ENCODE assay signal across 8 mouse cellular contexts in genomic region chr8:70682193-70682592, GRCm38 (mm10). TPM values are rescaled to one million over a fixed set of nuclear protein-coding genes. Genes with fewer than 3 reads are reported as not detected.
DNase-seq lines count a peak whose midpoint lies in the region; ATAC-seq and TF ChIP-seq lines count a peak whose summit lies in the region.
"Had no signal": no experiment of that assay in that cellular context is flagged by ENCODE, and none has a peak within 500 bp of the region (broad histone marks: within the 10 kb centered on the region; RNA-seq: fewer than 3 reads in every experiment).

No protein-coding gene starts in this region.

- H3K9me3 ChIP-seq in ES-E14 (ENCODE audit: control insufficient read depth, insufficient read depth, low read depth, low read length), result no peaks in the 10 kb centered on the region
- no peaks in the 10 kb centered on the region for H3K9me3 ChIP-seq in liver, embryonic 15.5 days (replicated peaks)

- peak; percentile 49; the same call in 1 of the 2 replicates for TF ChIP-seq POLR2A in embryonic fibroblast, embryonic 13.5 days (IDR thresholded peaks at IDR 0.05; ENCODE audit: low read depth, low read length)

- peaks cover 9 to 23% of the 10 kb centered on the region in 2 experiments; a peak in 3 of 4 replicates for H3K4me1 ChIP-seq in ES-E14 (ENCODE audit: control insufficient read depth in 2 of 2, insufficient read depth in 2 of 2, low read length in 2 of 2, poor library complexity in 1 of 2)
- H3K4me1 ChIP-seq in embryonic fibroblast, embryonic 13.5 days (ENCODE audit: control insufficient read depth, insufficient read depth, low read length), result peaks cover 8% of the 10 kb centered on the region
- H3K4me1 ChIP-seq in liver, embryonic 15.5 days (replicated peaks), result peaks cover 57% of the 10 kb centered on the region

- peak overlapping the region; percentile 36 for H3K4me2 ChIP-seq in liver, embryonic 15.5 days

- H3K9ac ChIP-seq in ES-E14 (ENCODE audit: insufficient read depth, low read depth, low read length, poor library complexity, severe bottlenecking), result peak overlapping the region; percentile 3; the same call in 1 of the 2 replicates
- H3K9ac ChIP-seq in liver, embryonic 15.5 days, result 0 out of 2 replicates have a peak overlapping the region, but pooled peaks have one; percentile 8

- ATAC-seq in liver, embryonic 15.5 days (ENCODE audit: insufficient read depth), result no peak
- no peak for ATAC-seq in megakaryocyte-erythroid progenitor cell, adult 5-6 weeks (replicated peaks; ENCODE audit: low FRiP score, low TSS enrichment, poor library complexity, severe bottlenecking)

- H3K27me3 ChIP-seq in liver, embryonic 15.5 days, result peaks cover 19% of the 10 kb centered on the region

- DNase-seq in 416B (ENCODE audit: low read depth) (peak; percentile 65), ES-E14 (ENCODE audit: low read depth, low spot score) (no peak)
- peak; percentile 74 to 81 for DNase-seq in heart, postnatal 36 days
- peak; percentile 89 for DNase-seq in skeletal muscle tissue, adult 2 months (ENCODE audit: low read depth, low spot score)

- intact Hi-C loops in heart, postnatal 36 days (cut with DNase I), result no loop called here

- H3K4me3 ChIP-seq in ES-E14 (ENCODE audit: insufficient read depth in 1 of 2, low read depth in 1 of 2, low read length in 2 of 2, poor library complexity in 1 of 2, severe bottlenecking in 1 of 2), result 0 out of 4 replicates have a peak overlapping the region, but pooled peaks of 1 of the 2 experiments have one; percentile 12
- no peak overlapping the region for H3K4me3 ChIP-seq in embryonic fibroblast, embryonic 13.5 days (ENCODE audit: insufficient read depth, low read length)
- no peak overlapping the region for H3K4me3 ChIP-seq in liver, embryonic 15.5 days (replicated peaks)
- H3K4me3 ChIP-seq: erythroblast, embryonic 14.5 days had no signal

- in situ Hi-C loops in ES-E14 (cut with MboI; ENCODE audit: low sequenced_read_pairs in 2 of 2, unreplicated experiment in 2 of 2), result no loop called here

- no peak overlapping the region; the same call in 1 of the 2 replicates for H3K27ac ChIP-seq in ES-E14 (ENCODE audit: insufficient read depth, low read depth, low read length, poor library complexity, severe bottlenecking)
- peak overlapping the region; percentile 49 for H3K27ac ChIP-seq in embryonic fibroblast, embryonic 13.5 days (ENCODE audit: insufficient read depth, low read length)
- H3K27ac ChIP-seq in liver, embryonic 15.5 days (replicated peaks), result 0 out of 2 replicates have a peak overlapping the region, but pooled peaks have one; percentile 6

- 10% methylated on average over 19 of the region's 19 CpGs for WGBS in liver, embryonic 15.5 days (ENCODE audit: insufficient replicate concordance)

- TF ChIP-seq CTCF in embryonic fibroblast, embryonic 13.5 days (IDR thresholded peaks at IDR 0.05; ENCODE audit: borderline replicate concordance, insufficient read depth, low read length), result no peak

- peaks cover 24% of the 10 kb centered on the region; the same call in 1 of the 2 replicates for H3K36me3 ChIP-seq in ES-E14 (ENCODE audit: control insufficient read depth, insufficient read depth, low read length, poor library complexity, severe bottlenecking)
- peaks cover 23% of the 10 kb centered on the region for H3K36me3 ChIP-seq in liver, embryonic 15.5 days (replicated peaks)

TF ChIP-seq in ES-E14, 5 proteins besides CTCF, POLR2A, EP300 and RAD21:
- TF ChIP-seq CHD2 (IDR thresholded peaks at IDR 0.05; ENCODE audit: low read depth, low read length) (no peak), HCFC1 (IDR thresholded peaks at IDR 0.05; ENCODE audit: borderline replicate concordance, insufficient read depth, low read length) (no peak), MAFK (IDR thresholded peaks at IDR 0.05; ENCODE audit: insufficient read depth, low read depth, low read length) (no peak), ZC3H11A (IDR thresholded peaks at IDR 0.05; ENCODE audit: borderline replicate concordance, low read depth, low read length) (no peak), ZNF384 (IDR thresholded peaks at IDR 0.05; ENCODE audit: low read depth, low read length) (no peak)

RNA-seq across cellular contexts. Expression of gene Lsm4, which starts 9.1 kb away (rescaled TPM):
- total RNA-seq in ES-E14 (2012; rRNA removed), result 171 and 204 TPM in 2 replicates
- 54.9 and 60.2 TPM in 2 replicates for polyA plus RNA-seq in embryonic fibroblast, embryonic 13.5 days (2011; ENCODE audit: insufficient read length, low read depth, missing spikeins)
- total RNA-seq in heart, postnatal 36 days (2021), result 10 to 100 TPM; 64.0 to 66.8 TPM
- 148 and 155 TPM in 2 replicates for polyA plus RNA-seq in liver, embryonic 15.5 days (2015; fragmentation: Nextera tagmentation; extraction: Ambion mirVana)
- total RNA-seq in megakaryocyte-erythroid progenitor cell, adult 5-6 weeks (2014; fragmentation: Nextera tagmentation), result 286 and 287 TPM in 2 replicates
- 240 and 290 TPM in 2 replicates for total RNA-seq in megakaryocyte-erythroid progenitor cell, adult 5-6 weeks (2017)

RNA-seq across cellular contexts. Expression of gene Jund, which starts 16.6 kb away (rescaled TPM):
- 60.1 TPM in 2 replicates for total RNA-seq in ES-E14 (2012; rRNA removed)
- 82.2 and 90.6 TPM in 2 replicates for polyA plus RNA-seq in embryonic fibroblast, embryonic 13.5 days (2011; ENCODE audit: insufficient read length, low read depth, missing spikeins)
- 100 to 1,000 TPM; 124 to 138 TPM for total RNA-seq in heart, postnatal 36 days (2021)
- polyA plus RNA-seq in liver, embryonic 15.5 days (2015; fragmentation: Nextera tagmentation; extraction: Ambion mirVana), result 23.7 and 26.1 TPM in 2 replicates
- total RNA-seq in megakaryocyte-erythroid progenitor cell, adult 5-6 weeks (2014; fragmentation: Nextera tagmentation), result 18.8 and 34.4 TPM in 2 replicates
- 44.8 and 48.7 TPM in 2 replicates for total RNA-seq in megakaryocyte-erythroid progenitor cell, adult 5-6 weeks (2017)

RNA-seq across cellular contexts. Expression of gene Iqcn, which starts 21.1 kb away (rescaled TPM):
- total RNA-seq in ES-E14 (2012; rRNA removed), result 0.09 and 0.16 TPM in 2 replicates
- not detected in 2 replicates for polyA plus RNA-seq in embryonic fibroblast, embryonic 13.5 days (2011; ENCODE audit: insufficient read length, low read depth, missing spikeins)
- under 1 TPM in 1 of 2 experiments, not detected in 1; 0.06 TPM for total RNA-seq in heart, postnatal 36 days (2021)
- polyA plus RNA-seq in liver, embryonic 15.5 days (2015; fragmentation: Nextera tagmentation; extraction: Ambion mirVana), result 0.01 and 0.02 TPM in 2 replicates
- not detected in 2 replicates for total RNA-seq in megakaryocyte-erythroid progenitor cell, adult 5-6 weeks (2014; fragmentation: Nextera tagmentation)
- not detected in 2 replicates for total RNA-seq in megakaryocyte-erythroid progenitor cell, adult 5-6 weeks (2017)
- polyA plus RNA-seq: erythroblast, embryonic 14.5 days had no signal

RNA-seq across cellular contexts. Expression of gene Pgpep1, which starts 22.0 kb away (rescaled TPM):
- 15.5 and 21.4 TPM in 2 replicates for total RNA-seq in ES-E14 (2012; rRNA removed)
- polyA plus RNA-seq in embryonic fibroblast, embryonic 13.5 days (2011; ENCODE audit: insufficient read length, low read depth, missing spikeins), result 53.7 and 54.3 TPM in 2 replicates
- total RNA-seq in heart, postnatal 36 days (2021), result 10 to 100 TPM; 39.6 to 44.9 TPM
- polyA plus RNA-seq in liver, embryonic 15.5 days (2015; fragmentation: Nextera tagmentation; extraction: Ambion mirVana), result 21.7 and 22.3 TPM in 2 replicates
- total RNA-seq in megakaryocyte-erythroid progenitor cell, adult 5-6 weeks (2014; fragmentation: Nextera tagmentation), result 6.3 and 8.8 TPM in 2 replicates
- 4.6 and 5.1 TPM in 2 replicates for total RNA-seq in megakaryocyte-erythroid progenitor cell, adult 5-6 weeks (2017)

RNA-seq across cellular contexts. Expression of gene Gm3336, which starts 36.1 kb away (rescaled TPM):
- total RNA-seq in ES-E14 (2012; rRNA removed), result 1.8 and 3.9 TPM in 2 replicates
- polyA plus RNA-seq in embryonic fibroblast, embryonic 13.5 days (2011; ENCODE audit: insufficient read length, low read depth, missing spikeins), result not detected in 2 replicates
- not detected for total RNA-seq in heart, postnatal 36 days (2021)
- 0.13 and 0.35 TPM in 2 replicates for polyA plus RNA-seq in liver, embryonic 15.5 days (2015; fragmentation: Nextera tagmentation; extraction: Ambion mirVana)
- not detected in 2 replicates for total RNA-seq in megakaryocyte-erythroid progenitor cell, adult 5-6 weeks (2014; fragmentation: Nextera tagmentation)
- total RNA-seq in megakaryocyte-erythroid progenitor cell, adult 5-6 weeks (2017), result not detected in 2 replicates
- polyA plus RNA-seq: erythroblast, embryonic 14.5 days had no signal
